Mouse (Mus musculus) WW6 (cell line): ENCODE measurements around the gene Ube3c.

Source experiments
- DNase-seq: peaks from one replicate; pipeline ENCODE4 v3.0.0-alpha.2; 2013; ENCODE audit warnings: low read depth, low spot score

Gene Ube3c

GRCm38 (mm10) chr5:29672551-29672950 lies 103.5 kb downstream of the Ube3c start:
- no peak for DNase-seq

GRCm38 (mm10) chr5:29674305-29674704 lies 105.3 kb downstream of the Ube3c start:
- DNase-seq = no peak

GRCm38 (mm10) chr5:29676445-29676844 lies 107.4 kb downstream of the Ube3c start:
- DNase-seq = no peak

GRCm38 (mm10) chr5:29685085-29685484 lies 116.0 kb downstream of the Ube3c start:
- no peak for DNase-seq

- no peak for DNase-seq
These were observed 118.6 kb downstream of the Ube3c start for GRCm38 (mm10) chr5:29687671-29688070.

- DNase-seq = no peak
These were observed 119.3 kb downstream of the Ube3c start for GRCm38 (mm10) chr5:29688352-29688751.

GRCm38 (mm10) chr5:29698493-29698892 lies 129.5 kb downstream of the Ube3c start:
- peak; percentile 65 for DNase-seq

- no peak for DNase-seq
These were observed 130.6 kb downstream of the Ube3c start for GRCm38 (mm10) chr5:29699520-29700202.

GRCm38 (mm10) chr5:29707241-29707640 lies 138.2 kb downstream of the Ube3c start:
- no peak for DNase-seq

GRCm38 (mm10) chr5:29708258-29708657 lies 139.2 kb downstream of the Ube3c start:
- DNase-seq = no peak

- no peak for DNase-seq
These were observed 142.6 kb downstream of the Ube3c start for GRCm38 (mm10) chr5:29711631-29712030.

- DNase-seq = no peak
These were observed 143.9 kb downstream of the Ube3c start for GRCm38 (mm10) chr5:29712906-29713305.

GRCm38 (mm10) chr5:29721159-29721558 lies 152.1 kb downstream of the Ube3c start:
- no peak for DNase-seq

GRCm38 (mm10) chr5:29725369-29725768 lies 156.3 kb downstream of the Ube3c start:
- DNase-seq = no peak
